9 mouse cellular contexts compared by ENCODE assay signal in genomic region chr10:111595513-111595995, GRCm38 (mm10).
DNase-seq lines count a peak whose midpoint lies in the region; ATAC-seq and TF ChIP-seq lines count a peak whose summit lies in the region.
"Had no signal": no experiment of that assay in that cellular context is flagged by ENCODE, and none has a peak within 500 bp of the region (broad histone marks: within the 10 kb centered on the region; RNA-seq: fewer than 3 reads in every experiment).

No protein-coding gene starts in this region.

- no peaks in the 10 kb centered on the region for H3K9me3 ChIP-seq in lung, embryonic 16.5 days (ENCODE audit: control insufficient read depth, low read length)
- H3K9me3 ChIP-seq in heart, postnatal 0 days (replicated peaks; ENCODE audit: control insufficient read depth, low read length) = no peaks in the 10 kb centered on the region
- no peaks in the 10 kb centered on the region for H3K9me3 ChIP-seq in stomach, embryonic 14.5 days (ENCODE audit: control insufficient read depth, low read depth, low read length)
- H3K9me3 ChIP-seq in forebrain, embryonic 14.5 days (replicated peaks; ENCODE audit: control insufficient read depth, low read length) = no peaks in the 10 kb centered on the region

- no peak for TF ChIP-seq EP300 in heart, postnatal 0 days (IDR thresholded peaks at IDR 0.05; ENCODE audit: low read depth)

- DNase-seq in lung, postnatal 36 days = no peak
- DNase-seq in heart, postnatal 0 days (ENCODE audit: low spot score) = no peak
- DNase-seq in kidney, postnatal 4 days = peak; percentile 30 to 57
- DNase-seq in urinary bladder, postnatal 4 days (ENCODE audit: low spot score in 2 of 2) = no peak
- no peak for DNase-seq in forebrain, embryonic 14.5 days (ENCODE audit: low spot score)
- DNase-seq: cerebellum, postnatal 14 days had no signal

- no peak overlapping the region for H3K9ac ChIP-seq in lung, embryonic 16.5 days (ENCODE audit: low read length)
- no peak overlapping the region for H3K9ac ChIP-seq in heart, postnatal 0 days (replicated peaks; ENCODE audit: low read depth, low read length)
- no peak overlapping the region for H3K9ac ChIP-seq in stomach, embryonic 14.5 days (replicated peaks; ENCODE audit: low read depth, low read length)
- H3K9ac ChIP-seq in forebrain, embryonic 14.5 days (ENCODE audit: low read length) = no peak overlapping the region

- no peak for TF ChIP-seq CTCF in heart, postnatal 0 days (IDR thresholded peaks at IDR 0.05; ENCODE audit: low read depth)

- peak overlapping the region; percentile 66; the same call in 1 of the 2 replicates for H3K27ac ChIP-seq in lung, embryonic 16.5 days (ENCODE audit: low read length)
- H3K27ac ChIP-seq in heart, postnatal 0 days (ENCODE audit: low read depth) = no peak overlapping the region
- H3K27ac ChIP-seq in stomach, embryonic 14.5 days (ENCODE audit: low read length) = no peak overlapping the region
- H3K27ac ChIP-seq in forebrain, embryonic 14.5 days (ENCODE audit: low read depth, low read length) = no peak overlapping the region

- WGBS in lung, embryonic 16.5 days = 11% methylated on average over 8 of the region's 8 CpGs
- 19% methylated on average over 8 of the region's 8 CpGs for WGBS in heart, postnatal 0 days
- 21% methylated on average over 8 of the region's 8 CpGs for WGBS in stomach, embryonic 14.5 days
- WGBS in forebrain, embryonic 14.5 days = 83% methylated on average over 8 of the region's 8 CpGs

- H3K4me1 ChIP-seq in lung, embryonic 16.5 days (replicated peaks; ENCODE audit: control insufficient read depth, insufficient read depth, low read length) = peaks cover 26% of the 10 kb centered on the region
- peaks cover 32% of the 10 kb centered on the region for H3K4me1 ChIP-seq in heart, postnatal 0 days (ENCODE audit: control insufficient read depth, insufficient read depth)
- H3K4me1 ChIP-seq in stomach, embryonic 14.5 days (ENCODE audit: control insufficient read depth, insufficient read depth, low read length) = peaks cover 20% of the 10 kb centered on the region
- H3K4me1 ChIP-seq in forebrain, embryonic 14.5 days (ENCODE audit: control insufficient read depth, insufficient read depth, low read length) = peaks cover 1% of the 10 kb centered on the region

- no peaks in the 10 kb centered on the region for H3K27me3 ChIP-seq in lung, embryonic 16.5 days (ENCODE audit: control insufficient read depth, insufficient read depth, low read depth, low read length)
- no peaks in the 10 kb centered on the region for H3K27me3 ChIP-seq in heart, postnatal 0 days (ENCODE audit: control insufficient read depth, insufficient read depth, low read length)
- no peaks in the 10 kb centered on the region for H3K27me3 ChIP-seq in stomach, embryonic 14.5 days (ENCODE audit: control insufficient read depth, insufficient read depth, low read length)
- no peaks in the 10 kb centered on the region for H3K27me3 ChIP-seq in forebrain, embryonic 14.5 days (replicated peaks; ENCODE audit: control insufficient read depth, insufficient read depth, low read length)
- H3K27me3 ChIP-seq: Patski had no signal

- H3K4me3 ChIP-seq in lung, embryonic 16.5 days (ENCODE audit: low read length) = peak overlapping the region; percentile 14; the same call in 1 of the 2 replicates
- no peak overlapping the region for H3K4me3 ChIP-seq in heart, postnatal 0 days (ENCODE audit: low read depth, low read length)
- H3K4me3 ChIP-seq in stomach, embryonic 14.5 days (ENCODE audit: low read depth, low read length) = no peak overlapping the region
- no peak overlapping the region for H3K4me3 ChIP-seq in forebrain, embryonic 14.5 days (ENCODE audit: low read depth, low read length)

- peak; percentile 80 for ATAC-seq in lung, embryonic 16.5 days (ENCODE audit: low read depth)
- ATAC-seq in heart, postnatal 0 days (ENCODE audit: insufficient read depth, low read depth) = no peak
- no peak; the same call in 1 of the 2 replicates for ATAC-seq in stomach, embryonic 14.5 days (ENCODE audit: insufficient number of reproducible peaks, insufficient read depth, low FRiP score, low read depth)
- ATAC-seq in forebrain, embryonic 14.5 days = no peak
- ATAC-seq: Patski had no signal

- no peaks in the 10 kb centered on the region for H3K36me3 ChIP-seq in lung, embryonic 16.5 days (ENCODE audit: control insufficient read depth, insufficient read depth, low read length)
- no peaks in the 10 kb centered on the region for H3K36me3 ChIP-seq in heart, postnatal 0 days (replicated peaks; ENCODE audit: control insufficient read depth, insufficient read depth, low read length)
- H3K36me3 ChIP-seq in stomach, embryonic 14.5 days (ENCODE audit: control insufficient read depth, insufficient read depth, low read length) = no peaks in the 10 kb centered on the region
- no peaks in the 10 kb centered on the region for H3K36me3 ChIP-seq in forebrain, embryonic 14.5 days (ENCODE audit: control insufficient read depth, insufficient read depth, low read length)

- peak overlapping the region; percentile 46 for H3K4me2 ChIP-seq in lung, embryonic 16.5 days (ENCODE audit: low read depth, low read length)
- H3K4me2 ChIP-seq in heart, postnatal 0 days (ENCODE audit: low read depth, low read length) = peak overlapping the region; percentile 57
- H3K4me2 ChIP-seq in stomach, embryonic 14.5 days (replicated peaks; ENCODE audit: low read depth, low read length) = peak overlapping the region; percentile 3; the same call in 1 of the 2 replicates
- H3K4me2 ChIP-seq in forebrain, embryonic 14.5 days (ENCODE audit: low read length) = no peak overlapping the region

Comparison
In these comparisons a context has a peak if more than half of its experiments do, and no peak if none do; other contexts are left out.
1. DNase-seq: peak in kidney, postnatal 4 days (2 of 2); none in lung, postnatal 36 days (single experiment), heart, postnatal 0 days (single experiment), urinary bladder, postnatal 4 days (0 of 2) and forebrain, embryonic 14.5 days (single experiment).